Mouse (Mus musculus) neural tube, embryonic 14.5 days (tissue): ENCODE results near the gene Eif3c. TPM values are rescaled to one million over a fixed set of nuclear protein-coding genes. Genes with fewer than 3 reads are reported as not detected.

Source experiments
- ATAC-seq: fragments of 200-750 bp; cut with Nextera tagmentation; 2 replicates; pipeline ENCODE4 v1.8.0; 2017; ENCODE audit warnings: low read depth, mild to moderate bottlenecking, moderate TSS enrichment, moderate library complexity
- H3K27ac ChIP-seq: fragments of 300-500 bp; sonication (generic); 2 replicates; pipeline ENCODE4 v1.5.1; 2014; ENCODE audit warnings: low read depth, mild to moderate bottlenecking, control low read depth, low read length, moderate library complexity, mixed read lengths
- H3K27me3 ChIP-seq: fragments of 300-500 bp; sonication (generic); 2 replicates; pipeline ENCODE4 v1.6.1; 2014; ENCODE audit warnings: low read length; ENCODE audit not compliant: control insufficient read depth, insufficient read depth
- H3K36me3 ChIP-seq: fragments of 300-500 bp; sonication (generic); 2 replicates; pipeline ENCODE4 v1.6.1; 2014; ENCODE audit warnings: low read length, mixed read lengths; ENCODE audit not compliant: control insufficient read depth, insufficient read depth
- H3K4me1 ChIP-seq: fragments of 300-500 bp; sonication (generic); 2 replicates; pipeline ENCODE4 v1.6.1; 2014; ENCODE audit warnings: low read length; ENCODE audit not compliant: control insufficient read depth, insufficient read depth
- H3K4me2 ChIP-seq: fragments of 300-500 bp; sonication (generic); 2 replicates; pipeline ENCODE4 v1.6.1; 2014; ENCODE audit warnings: mild to moderate bottlenecking, low read depth, low read length, control low read depth
- H3K4me3 ChIP-seq: fragments of 300-500 bp; sonication (generic); 2 replicates; pipeline ENCODE4 v1.5.1; 2014; ENCODE audit warnings: low read depth, low read length, control low read depth, mixed read lengths
- H3K9ac ChIP-seq: fragments of 300-500 bp; sonication (generic); replicated peaks from 2 replicates; pipeline ENCODE4 v1.6.1; 2014; ENCODE audit warnings: low read depth, mild to moderate bottlenecking, control low read depth, low read length, mixed read lengths
- H3K9me3 ChIP-seq: fragments of 300-500 bp; sonication (generic); 2 replicates; pipeline ENCODE4 v1.6.1; 2016; ENCODE audit warnings: low read length; ENCODE audit not compliant: control insufficient read depth
- WGBS: fragments of 180-500 bp; shearing (Covaris S2); extraction: QIAGEN DNeasy Blood & Tissue Kit; methylation state at CpG from one replicate; pipeline ENCODE4 v1.1.7; 2014; 5-methylcytosine and 5-hydroxymethylcytosine counted together
- polyA plus RNA-seq: library from polyadenylated mRNA; unstranded; fragments of >200 nt; fragmentation: Nextera tagmentation; extraction: Ambion mirVana; gene quantifications from 2 replicates; pipeline ENCODE4 v1.2.1, GENCODE M21; 2014

Gene Eif3c
- polyA plus RNA-seq, 1 experiment from 2014 or later: 156 TPM

GRCm38 (mm10) chr7:126581661-126582060 lies 15.4 kb upstream of the Eif3c start:
- no peak for ATAC-seq
- Histone ChIP-seq H3K36me3 (no peaks in the 10 kb centered on the region), H3K9ac (no peak overlapping the region), H3K4me2 (0 out of 2 replicates have a peak overlapping the region, but pooled peaks have one; percentile 12), H3K4me3 (no peak overlapping the region), H3K27me3 (no peaks in the 10 kb centered on the region), H3K9me3 (no peaks in the 10 kb centered on the region), H3K27ac (no peak overlapping the region), H3K4me1 (peaks cover 3% of the 10 kb centered on the region; the same call in 1 of the 2 replicates)
- WGBS: 88% methylated on average over 6 of the region's 6 CpGs

GRCm38 (mm10) chr7:126579172-126579571 lies 13.0 kb upstream of the Eif3c start:
- no peaks in the 10 kb centered on the region for H3K36me3 ChIP-seq
- no peak overlapping the region for H3K4me2 ChIP-seq
- H3K27me3 ChIP-seq: no peaks in the 10 kb centered on the region
- no peaks in the 10 kb centered on the region for H3K9me3 ChIP-seq
- H3K4me3 ChIP-seq: no peak overlapping the region
- no peak overlapping the region for H3K9ac ChIP-seq
- WGBS: 63% methylated on average over 8 of the region's 8 CpGs
- H3K27ac ChIP-seq: no peak overlapping the region
- no peak for ATAC-seq
- peaks cover 3% of the 10 kb centered on the region; the same call in 1 of the 2 replicates for H3K4me1 ChIP-seq

- ATAC-seq: no peak
- no peaks in the 10 kb centered on the region for H3K9me3 ChIP-seq
- no peak overlapping the region for H3K27ac ChIP-seq
- H3K36me3 ChIP-seq: no peaks in the 10 kb centered on the region
- H3K4me1 ChIP-seq: peaks cover 3% of the 10 kb centered on the region; the same call in 1 of the 2 replicates
- H3K9ac ChIP-seq: no peak overlapping the region
- H3K4me2 ChIP-seq: no peak overlapping the region
- no peak overlapping the region for H3K4me3 ChIP-seq
- WGBS: 50% methylated on average over 8 of the region's 8 CpGs
- no peaks in the 10 kb centered on the region for H3K27me3 ChIP-seq
Measured at GRCm38 (mm10) chr7:126576946-126577345, 10.7 kb upstream of the Eif3c start.

GRCm38 (mm10) chr7:126565693-126566092 lies 518 bp downstream of the Eif3c start:
- Histone ChIP-seq H3K27me3 (no peaks in the 10 kb centered on the region), H3K9me3 (no peaks in the 10 kb centered on the region), H3K4me2 (peak overlapping the region; percentile 74), H3K27ac (peak overlapping the region; percentile 62), H3K4me3 (peak overlapping the region; percentile 96), H3K9ac (peak overlapping the region; percentile 81), H3K4me1 (peaks cover 7% of the 10 kb centered on the region), H3K36me3 (peaks cover 36% of the 10 kb centered on the region)
- under 1% methylated on average over 27 of the region's 28 CpGs for WGBS
- peak; percentile 38 for ATAC-seq

- no peaks in the 10 kb centered on the region for H3K27me3 ChIP-seq
- H3K4me1 ChIP-seq: no peaks in the 10 kb centered on the region
- peaks cover 86% of the 10 kb centered on the region for H3K36me3 ChIP-seq
- WGBS: 99% methylated on average over 5 of the region's 5 CpGs
- no peak overlapping the region for H3K9ac ChIP-seq
- H3K27ac ChIP-seq: no peak overlapping the region
- H3K4me3 ChIP-seq: no peak overlapping the region
- no peak for ATAC-seq
- H3K4me2 ChIP-seq: no peak overlapping the region
- H3K9me3 ChIP-seq: no peaks in the 10 kb centered on the region
Measured at GRCm38 (mm10) chr7:126556635-126557034, 9.6 kb downstream of the Eif3c start.

- Histone ChIP-seq H3K9ac (no peak overlapping the region), H3K4me2 (no peak overlapping the region), H3K27ac (no peak overlapping the region), H3K4me3 (no peak overlapping the region), H3K4me1 (no peaks in the 10 kb centered on the region), H3K27me3 (no peaks in the 10 kb centered on the region), H3K9me3 (no peaks in the 10 kb centered on the region), H3K36me3 (peaks cover 90% of the 10 kb centered on the region)
- no peak for ATAC-seq
- 100% methylated on average over 1 of the region's 1 CpGs for WGBS
Measured at GRCm38 (mm10) chr7:126554796-126555195, 11.4 kb downstream of the Eif3c start.

- Histone ChIP-seq H3K36me3 (peaks cover 50% of the 10 kb centered on the region), H3K9ac (no peak overlapping the region), H3K27me3 (no peaks in the 10 kb centered on the region), H3K27ac (no peak overlapping the region), H3K9me3 (no peaks in the 10 kb centered on the region), H3K4me3 (no peak overlapping the region), H3K4me1 (no peaks in the 10 kb centered on the region), H3K4me2 (no peak overlapping the region)
- ATAC-seq: no peak
- WGBS: 96% methylated on average over 2 of the region's 2 CpGs
Measured at GRCm38 (mm10) chr7:126545631-126546030, 20.6 kb downstream of the Eif3c start.

GRCm38 (mm10) chr7:126541661-126542060 lies 24.6 kb downstream of the Eif3c start:
- peaks cover 13% of the 10 kb centered on the region for H3K36me3 ChIP-seq
- H3K4me1 ChIP-seq: no peaks in the 10 kb centered on the region
- no peak overlapping the region for H3K4me2 ChIP-seq
- H3K9ac ChIP-seq: no peak overlapping the region
- no peak for ATAC-seq
- H3K9me3 ChIP-seq: no peaks in the 10 kb centered on the region
- H3K27me3 ChIP-seq: 0 out of 2 replicates have a peak, but pooled peaks cover 2% of the 10 kb centered on the region
- H3K4me3 ChIP-seq: no peak overlapping the region
- H3K27ac ChIP-seq: no peak overlapping the region
- 87% methylated on average over 1 of the region's 1 CpGs for WGBS

- H3K4me1 ChIP-seq: no peaks in the 10 kb centered on the region
- H3K36me3 ChIP-seq: no peaks in the 10 kb centered on the region
- peaks cover 6% of the 10 kb centered on the region; the same call in 1 of the 2 replicates for H3K27me3 ChIP-seq
- no peak overlapping the region for H3K4me3 ChIP-seq
- no peak overlapping the region for H3K27ac ChIP-seq
- no peaks in the 10 kb centered on the region for H3K9me3 ChIP-seq
- ATAC-seq: no peak
- H3K9ac ChIP-seq: no peak overlapping the region
- no peak overlapping the region for H3K4me2 ChIP-seq
- WGBS: 75% methylated on average over 5 of the region's 5 CpGs
Measured at GRCm38 (mm10) chr7:126537820-126538585, 28.2 kb downstream of the Eif3c start.
